Mouse (Mus musculus) ES-E14 (cell line): Measurements from ENCODE around the gene Gdf11. TPM values are rescaled to one million over a fixed set of nuclear protein-coding genes. Genes with fewer than 3 reads are reported as not detected.
A peak's percentile ranks its signal among the peaks of the same experiment; 100 is the strongest.

ENCODE experiments used
- DNase-seq: peaks from one replicate; pipeline ENCODE4 v3.0.0-alpha.2; 2013; ENCODE audit warnings: low read depth, low spot score
- H3K27ac ChIP-seq: 2 replicates; pipeline ENCODE4 v1.5.1; 2012; ENCODE audit warnings: low read depth, mild to moderate bottlenecking, low read length, moderate library complexity, mixed read lengths; ENCODE audit not compliant: poor library complexity, insufficient read depth, severe bottlenecking
- H3K36me3 ChIP-seq: 2 replicates; pipeline ENCODE4 v1.6.1; 2012; ENCODE audit warnings: mild to moderate bottlenecking, low read length, moderate library complexity, mixed read lengths; ENCODE audit not compliant: control insufficient read depth, poor library complexity, insufficient read depth, severe bottlenecking
- H3K4me1 ChIP-seq, 2 experiments: fragments of 150-350 bp in 1 of 2; sonication (generic) in 1 of 2; 2 replicates each; pipeline ENCODE4 v1.6.1; 2012; ENCODE audit warnings: low read length in 2 of 2, mild to moderate bottlenecking in 1 of 2, mixed read lengths in 1 of 2; ENCODE audit not compliant: control insufficient read depth in 2 of 2, insufficient read depth in 2 of 2, poor library complexity in 1 of 2
- H3K4me3 ChIP-seq, 2 experiments: fragments of 150-350 bp in 1 of 2; sonication (generic) in 1 of 2; 2 replicates each; pipeline ENCODE4 v1.5.1; 2012; ENCODE audit warnings: low read length in 2 of 2, low read depth in 1 of 2, mild to moderate bottlenecking in 1 of 2, mixed read lengths in 1 of 2; ENCODE audit not compliant: insufficient read depth in 1 of 2, poor library complexity in 1 of 2, severe bottlenecking in 1 of 2
- H3K9ac ChIP-seq: 2 replicates; pipeline ENCODE4 v1.6.1; 2012; ENCODE audit warnings: low read depth, mild to moderate bottlenecking, low read length, mixed read lengths; ENCODE audit not compliant: poor library complexity, insufficient read depth, severe bottlenecking
- H3K9me3 ChIP-seq: fragments of 150-350 bp; sonication (generic); 2 replicates; pipeline ENCODE4 v1.6.1; 2012; ENCODE audit warnings: low read depth, mild to moderate bottlenecking, low read length; ENCODE audit not compliant: control insufficient read depth, insufficient read depth
- CHD2 ChIP-seq: IDR thresholded peaks from 2 replicates; pipeline ENCODE4 v1.6.1; 2014; ENCODE audit warnings: mild to moderate bottlenecking, low read depth, low read length, inconsistent platforms
- HCFC1 ChIP-seq: IDR thresholded peaks from 2 replicates; pipeline ENCODE4 v1.6.1; 2012; ENCODE audit warnings: low read length, inconsistent platforms, borderline replicate concordance; ENCODE audit not compliant: insufficient read depth
- MAFK ChIP-seq: IDR thresholded peaks from 2 replicates; pipeline ENCODE4 v1.6.1; 2014; ENCODE audit warnings: mild to moderate bottlenecking, low read depth, low read length, inconsistent platforms; ENCODE audit not compliant: insufficient read depth
- ZC3H11A ChIP-seq: IDR thresholded peaks from 2 replicates; pipeline ENCODE4 v1.6.1; 2012; ENCODE audit warnings: low read depth, mild to moderate bottlenecking, inconsistent platforms, low read length, borderline replicate concordance
- ZNF384 ChIP-seq: IDR thresholded peaks from 2 replicates; pipeline ENCODE4 v1.6.1; 2012; ENCODE audit warnings: low read depth, low read length, inconsistent platforms
- in situ Hi-C, 2 experiments: fragments of 600-800 bp; cut with MboI; formaldehyde crosslinking; loops; one replicate each; pipeline ENCODE4 v1.15.1; 2025; ENCODE audit warnings: low sequenced_read_pairs in 2 of 2, inconsistent platforms in 1 of 2; ENCODE audit not compliant: unreplicated experiment in 2 of 2
- total RNA-seq: library from RNA; depleted of rRNA; stranded (reverse); fragments of 300-350 nt; gene quantifications from 2 replicates; pipeline ENCODE4 v1.2.3, GENCODE M21; 2012

Gdf11 gene
- total RNA-seq, 1 experiment: 4.6 TPM

DNA sequence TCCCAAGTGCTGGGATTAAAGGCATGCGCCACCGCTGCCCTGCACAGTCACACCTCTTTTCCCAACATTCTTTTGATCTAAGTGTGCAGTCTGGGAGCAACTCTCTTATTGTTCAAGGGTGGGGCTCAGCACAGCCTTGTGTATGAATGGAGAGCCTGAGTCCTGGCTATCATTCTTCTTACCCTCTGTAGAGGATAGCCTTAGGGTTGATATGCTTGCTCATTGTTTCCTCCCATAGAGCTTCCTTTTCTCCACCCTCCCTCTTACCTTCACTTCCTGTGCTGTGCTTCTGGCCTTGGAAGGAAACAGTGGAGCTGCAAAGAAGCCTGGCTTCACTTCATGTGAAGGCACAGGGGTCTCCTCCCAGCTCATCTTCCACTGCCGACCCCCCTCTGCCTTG is 9.2 kb upstream of the Gdf11 start, which contains the start of gene Cd63:
Gene Cd63 (plus strand): TSS at position 292 of the 400 bp plus-strand sequence.
- H3K9me3 ChIP-seq: no peaks in the 10 kb centered on the region
- H3K9ac ChIP-seq: peak within 1 kb of the TSS; percentile 66
- no peaks in the 10 kb centered on the region for H3K36me3 ChIP-seq
- in situ Hi-C loops: no loop called here
- H3K4me3 ChIP-seq: peak within 1 kb of the TSS in 1 of 2 experiments; percentile 51; a peak in 2 of 4 replicates
- peaks cover 0 to 6% of the 10 kb centered on the region in 2 experiments; a peak in 1 of 4 replicates for H3K4me1 ChIP-seq
- peak; percentile 62 for DNase-seq
- TF ChIP-seq HCFC1: no peak
- no peak for TF ChIP-seq CHD2
- TF ChIP-seq MAFK: no peak
- no peak for TF ChIP-seq ZNF384
- TF ChIP-seq ZC3H11A: no peak
- peak within 1 kb of the TSS; percentile 79; the same call in 1 of the 2 replicates for H3K27ac ChIP-seq

DNA sequence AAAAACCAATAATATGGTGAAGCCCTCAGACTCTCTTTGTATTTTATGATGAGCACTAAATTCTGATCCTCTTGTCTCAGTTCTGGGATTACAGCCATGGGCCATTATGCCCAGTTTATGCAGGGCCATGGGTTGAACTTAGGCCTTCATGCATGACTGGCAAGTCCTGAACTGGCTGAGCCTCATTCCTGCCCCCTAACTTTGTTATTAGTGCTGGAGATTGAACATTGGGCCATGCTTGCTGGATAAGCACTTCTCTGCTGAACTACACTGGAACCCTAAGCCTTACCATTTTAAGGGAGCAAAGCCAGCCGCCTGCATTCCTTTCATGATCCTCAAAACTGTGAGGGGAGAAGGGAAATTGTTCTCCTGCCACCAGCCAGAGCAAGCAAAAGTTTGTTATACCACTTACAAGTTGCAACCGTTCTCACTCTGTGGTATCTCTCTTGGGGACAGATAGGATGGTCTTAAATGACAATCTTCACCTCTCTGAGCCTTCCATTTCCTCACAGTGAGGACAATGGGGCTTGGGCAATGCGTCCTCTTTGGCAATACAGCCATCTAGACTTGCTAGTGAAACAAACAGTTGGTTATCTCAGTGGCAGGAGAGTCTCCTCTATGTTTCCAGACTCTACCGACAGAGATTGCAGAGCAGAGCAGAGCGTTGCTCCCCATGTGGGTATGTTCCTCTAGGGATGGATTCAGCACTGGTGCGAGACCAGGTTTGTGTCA is 8.4 kb upstream of the Gdf11 start:
- Histone ChIP-seq H3K4me3 (no peak overlapping the region), H3K27ac (peak overlapping the region; percentile 68; the same call in 1 of the 2 replicates), H3K36me3 (no peaks in the 10 kb centered on the region), H3K4me1 (peaks cover 0 to 6% of the 10 kb centered on the region in 2 experiments; a peak in 1 of 4 replicates), H3K9ac (no peak overlapping the region), H3K9me3 (no peaks in the 10 kb centered on the region)
- no peak for TF ChIP-seq MAFK
- TF ChIP-seq ZC3H11A: no peak
- TF ChIP-seq CHD2: no peak
- no peak for TF ChIP-seq ZNF384
- no peak for TF ChIP-seq HCFC1
- no peak for DNase-seq
- in situ Hi-C loops: loop anchor here in 1 of 2 experiments (10.0 kb wide), 1 partner anchor 165 kb away; no protein-coding TSS in a partner anchor

DNA sequence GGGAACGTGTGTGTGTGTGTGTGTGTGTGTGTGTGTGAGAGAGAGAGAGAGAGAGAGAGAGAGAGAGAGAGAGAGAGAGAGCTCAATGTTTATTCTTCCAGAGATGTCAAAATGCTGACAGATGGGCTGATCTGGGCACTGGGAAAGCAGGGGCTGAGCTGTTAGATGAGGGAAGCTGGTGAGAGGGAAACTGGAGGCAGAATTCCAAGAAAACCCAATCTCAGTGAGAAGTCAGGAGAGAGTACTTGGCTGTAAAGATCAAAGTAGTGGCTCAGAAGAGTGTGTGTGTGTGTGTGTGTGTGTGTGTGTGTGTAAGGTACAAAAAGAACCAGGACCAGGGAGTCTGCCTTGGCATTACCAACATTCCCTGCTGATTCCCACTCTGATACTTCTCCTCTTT is 6.0 kb upstream of the Gdf11 start:
- TF ChIP-seq CHD2 (no peak), ZC3H11A (no peak), MAFK (no peak), HCFC1 (no peak), ZNF384 (no peak)
- Histone ChIP-seq H3K4me3 (no peak overlapping the region), H3K9ac (no peak overlapping the region), H3K9me3 (no peaks in the 10 kb centered on the region), H3K27ac (no peak overlapping the region), H3K4me1 (peaks cover 0 to 6% of the 10 kb centered on the region in 2 experiments; a peak in 1 of 4 replicates), H3K36me3 (no peaks in the 10 kb centered on the region)
- no peak for DNase-seq
- in situ Hi-C loops: loop anchor here in 1 of 2 experiments (10.0 kb wide), 1 partner anchor 163 kb away; no protein-coding TSS in a partner anchor

DNA sequence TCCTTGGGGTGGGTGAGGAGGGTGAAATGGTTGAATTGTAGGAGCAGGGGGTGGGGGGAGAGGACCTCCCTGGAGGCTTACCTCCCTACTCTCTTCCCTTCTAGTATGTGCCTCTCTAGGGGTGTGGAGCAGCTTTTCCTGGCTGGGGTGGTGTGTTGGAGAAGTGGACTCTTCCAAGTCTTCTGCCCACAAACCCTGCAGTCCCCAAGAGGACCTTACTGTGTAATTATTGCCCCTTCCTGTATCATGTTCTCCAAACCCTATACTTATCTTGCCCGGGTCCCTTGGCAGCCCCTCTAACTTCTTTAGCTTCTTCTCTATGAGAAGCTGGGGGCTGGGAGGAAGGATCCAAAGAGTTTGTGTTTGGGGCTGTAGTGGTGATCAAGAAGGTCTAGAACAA is 5.3 kb upstream of the Gdf11 start:
- no peak overlapping the region for H3K27ac ChIP-seq
- H3K9ac ChIP-seq: no peak overlapping the region
- TF ChIP-seq CHD2 (no peak), MAFK (no peak), ZNF384 (no peak), HCFC1 (no peak), ZC3H11A (no peak)
- H3K36me3 ChIP-seq: no peaks in the 10 kb centered on the region
- no peak overlapping the region for H3K4me3 ChIP-seq
- no peak for DNase-seq
- in situ Hi-C loops: loop anchor here in 1 of 2 experiments (10.0 kb wide), 1 partner anchor 162 kb away; no protein-coding TSS in a partner anchor
- no peaks in the 10 kb centered on the region for H3K9me3 ChIP-seq
- H3K4me1 ChIP-seq: peaks cover 0 to 7% of the 10 kb centered on the region in 2 experiments; a peak in 1 of 4 replicates
